In the genomic region with DNA sequence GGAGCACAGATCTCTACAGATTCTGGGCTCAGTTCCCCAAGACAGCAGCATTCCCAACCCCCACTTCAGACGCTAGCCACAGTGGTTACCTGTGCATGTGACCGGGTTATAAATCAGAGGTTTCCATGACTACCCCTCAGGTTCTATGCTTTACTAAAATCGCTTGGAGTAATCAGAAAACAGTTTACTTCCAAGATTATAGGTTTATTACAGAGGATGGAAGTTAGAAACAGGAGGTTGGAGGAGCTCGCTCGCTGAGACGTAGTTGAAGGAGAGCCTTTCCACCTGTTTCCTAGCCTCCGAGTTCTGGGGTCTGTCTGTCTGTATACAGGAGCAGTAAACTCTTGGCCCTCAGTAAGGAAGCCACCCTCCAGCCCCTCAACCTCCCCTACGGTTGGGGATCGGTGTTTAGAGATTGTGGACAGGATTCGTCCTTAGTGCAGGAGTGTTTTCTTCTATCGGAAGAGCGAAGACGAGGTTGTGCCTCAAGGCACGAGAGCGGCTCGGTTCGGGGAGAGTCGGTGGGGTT, we compare ENCODE assay signal across 9 mouse cellular contexts. TPM values are rescaled to one million over a fixed set of nuclear protein-coding genes. Genes with fewer than 3 reads are reported as not detected.
DNase-seq lines count a peak whose midpoint lies in the region; ATAC-seq and TF ChIP-seq lines count a peak whose summit lies in the region.
"Had no signal": no experiment of that assay in that cellular context is flagged by ENCODE, and none has a peak within 500 bp of the region (broad histone marks: within the 10 kb centered on the region; RNA-seq: fewer than 3 reads in every experiment).

No protein-coding gene starts in this region.

- 1% methylated on average over 18 of the region's 18 CpGs for WGBS in heart, embryonic 13.5 days
- WGBS in heart, adult 2 months, result 6% methylated on average over 18 of the region's 18 CpGs
- 1% methylated on average over 18 of the region's 18 CpGs for WGBS in hindbrain, embryonic 11.5 days
- WGBS in midbrain, embryonic 13.5 days, result 0% methylated on average over 18 of the region's 18 CpGs

- no peak for TF ChIP-seq CTCF in heart, adult 2 months (IDR thresholded peaks at IDR 0.05)

- H3K79me2 ChIP-seq in heart, adult 2 months (replicated peaks; ENCODE audit: control insufficient read depth, insufficient read depth, low read length), result no peaks in the 10 kb centered on the region

- peaks cover 3% of the 10 kb centered on the region; the same call in 1 of the 2 replicates for H3K9me3 ChIP-seq in heart, embryonic 13.5 days
- no peaks in the 10 kb centered on the region for H3K9me3 ChIP-seq in hindbrain, embryonic 11.5 days (ENCODE audit: control insufficient read depth, low read length)
- no peaks in the 10 kb centered on the region for H3K9me3 ChIP-seq in midbrain, embryonic 13.5 days

- no peak for DNase-seq in heart, adult 2 months
- peak; percentile 76 for DNase-seq in R1 (ENCODE audit: low read depth, low spot score)
- peak; percentile 70 for DNase-seq in hindbrain, embryonic 11.5 days (ENCODE audit: low spot score)
- no peak for DNase-seq in thymus, postnatal 4 days
- DNase-seq in left cerebral cortex, adult 18-20 months (ENCODE audit: low spot score in 2 of 2), result no peak
- no peak for DNase-seq in cerebellum, adult 9-10 months
- DNase-seq: kidney, adult 8-10 months had no signal

- no peaks in the 10 kb centered on the region for H3K36me3 ChIP-seq in heart, embryonic 13.5 days
- H3K36me3 ChIP-seq in heart, adult 2 months (ENCODE audit: control insufficient read depth, insufficient read depth, low read length), result no peaks in the 10 kb centered on the region
- H3K36me3 ChIP-seq in hindbrain, embryonic 11.5 days (ENCODE audit: control insufficient read depth, insufficient read depth, low read length), result no peaks in the 10 kb centered on the region
- H3K36me3 ChIP-seq in midbrain, embryonic 13.5 days, result no peaks in the 10 kb centered on the region

- no peak overlapping the region for H3K27ac ChIP-seq in heart, embryonic 13.5 days (replicated peaks)
- no peak overlapping the region for H3K27ac ChIP-seq in heart, adult 2 months
- no peak overlapping the region for H3K27ac ChIP-seq in hindbrain, embryonic 11.5 days (ENCODE audit: low read depth, low read length)
- peak overlapping the region; percentile 79 for H3K27ac ChIP-seq in midbrain, embryonic 13.5 days

- peak overlapping the region; percentile 49 for H3K4me3 ChIP-seq in heart, embryonic 13.5 days
- no peak overlapping the region for H3K4me3 ChIP-seq in heart, adult 2 months
- H3K4me3 ChIP-seq in hindbrain, embryonic 11.5 days (ENCODE audit: low read depth, low read length), result peak overlapping the region; percentile 20; the same call in 1 of the 2 replicates
- peak overlapping the region; percentile 33 for H3K4me3 ChIP-seq in midbrain, embryonic 13.5 days (replicated peaks)

- peak overlapping the region; percentile 72 for H3K4me2 ChIP-seq in heart, embryonic 13.5 days
- peak overlapping the region; percentile 33 for H3K4me2 ChIP-seq in hindbrain, embryonic 11.5 days (replicated peaks; ENCODE audit: low read depth, low read length)
- peak overlapping the region; percentile 60 for H3K4me2 ChIP-seq in midbrain, embryonic 13.5 days (replicated peaks)

- TF ChIP-seq EP300 in heart, adult 2 months (IDR thresholded peaks at IDR 0.05; ENCODE audit: insufficient read depth, low read depth, low read length), result no peak

- ATAC-seq in heart, embryonic 13.5 days (ENCODE audit: extremely low read depth, insufficient number of reproducible peaks, low FRiP score, low TSS enrichment), result no peak
- 0 out of 2 replicates have a peak, but pooled peaks have one; percentile 36 for ATAC-seq in hindbrain, embryonic 11.5 days (ENCODE audit: low FRiP score)
- peak; percentile 56; the same call in 1 of the 2 replicates for ATAC-seq in midbrain, embryonic 13.5 days

- H3K27me3 ChIP-seq in heart, embryonic 13.5 days (replicated peaks), result peaks cover 91% of the 10 kb centered on the region
- H3K27me3 ChIP-seq in heart, adult 2 months (ENCODE audit: control insufficient read depth, insufficient read depth, low read length), result peaks cover 24% of the 10 kb centered on the region
- peaks cover 36% of the 10 kb centered on the region for H3K27me3 ChIP-seq in hindbrain, embryonic 11.5 days (ENCODE audit: control insufficient read depth, insufficient read depth, low read length)
- H3K27me3 ChIP-seq in midbrain, embryonic 13.5 days, result peaks cover 68% of the 10 kb centered on the region

- H3K9ac ChIP-seq in heart, embryonic 13.5 days, result peak overlapping the region; percentile 70
- no peak overlapping the region for H3K9ac ChIP-seq in heart, adult 2 months (ENCODE audit: low read depth, low read length)
- H3K9ac ChIP-seq in hindbrain, embryonic 11.5 days (ENCODE audit: low read depth, low read length), result peak overlapping the region; percentile 43; the same call in 1 of the 2 replicates
- H3K9ac ChIP-seq in midbrain, embryonic 13.5 days (replicated peaks), result peak overlapping the region; percentile 62

- TF ChIP-seq POLR2A in heart, adult 2 months (IDR thresholded peaks at IDR 0.05; ENCODE audit: insufficient read depth, low read depth, low read length), result no peak

- H3K4me1 ChIP-seq in heart, embryonic 13.5 days, result peaks cover 10% of the 10 kb centered on the region
- H3K4me1 ChIP-seq in heart, adult 2 months (ENCODE audit: control insufficient read depth, insufficient read depth, low read length), result no peaks in the 10 kb centered on the region
- H3K4me1 ChIP-seq in hindbrain, embryonic 11.5 days (replicated peaks; ENCODE audit: control insufficient read depth, insufficient read depth, low read length), result 0 out of 2 replicates have a peak, but pooled peaks cover 2% of the 10 kb centered on the region
- peaks cover 20% of the 10 kb centered on the region for H3K4me1 ChIP-seq in midbrain, embryonic 13.5 days (replicated peaks)

- intact Hi-C loops in heart, adult 2 months (cut with DNase I), result no loop called here

RNA-seq across cellular contexts. Expression of gene Zdbf2, which starts 25.2 kb away (rescaled TPM):
- 6.5 and 7.0 TPM in 2 replicates for polyA plus RNA-seq in heart, embryonic 13.5 days (2015; fragmentation: Nextera tagmentation; extraction: Ambion mirVana)
- under 1 TPM; 0.29 to 0.41 TPM for total RNA-seq in heart, adult 2 months (2021)
- 0.04 and 0.23 TPM in 2 replicates for polyA plus RNA-seq in heart, adult 2 months (2012; rRNA removed)
- 16.1 and 24.7 TPM in 2 replicates for polyA plus RNA-seq in hindbrain, embryonic 11.5 days (2014; fragmentation: Nextera tagmentation; extraction: Ambion mirVana)
- 47.9 and 49.6 TPM in 2 replicates for polyA plus RNA-seq in midbrain, embryonic 13.5 days (2015; fragmentation: Nextera tagmentation; extraction: Ambion mirVana)
- total RNA-seq in left cerebral cortex, adult 18-20 months (2021), result 10 to 100 TPM; 12.9 to 23.3 TPM

RNA-seq across cellular contexts. Expression of gene Gpr1, which starts 33.6 kb away (rescaled TPM):
- 0.22 and 0.27 TPM in 2 replicates for polyA plus RNA-seq in heart, embryonic 13.5 days (2015; fragmentation: Nextera tagmentation; extraction: Ambion mirVana)
- under 1 TPM; 0.16 to 0.50 TPM for total RNA-seq in heart, adult 2 months (2021)
- polyA plus RNA-seq in heart, adult 2 months (2012; rRNA removed), result 0.31 and 0.88 TPM in 2 replicates
- polyA plus RNA-seq in hindbrain, embryonic 11.5 days (2014; fragmentation: Nextera tagmentation; extraction: Ambion mirVana), result 0.08 and 0.27 TPM in 2 replicates
- polyA plus RNA-seq in midbrain, embryonic 13.5 days (2015; fragmentation: Nextera tagmentation; extraction: Ambion mirVana), result 0.43 and 0.70 TPM in 2 replicates
- total RNA-seq in left cerebral cortex, adult 18-20 months (2021), result under 1 TPM; 0.53 to 0.73 TPM

Comparison
In these comparisons a context has a peak if more than half of its experiments do, and no peak if none do; other contexts are left out.
1. DNase-seq: peak in R1 (single experiment) and hindbrain, embryonic 11.5 days (single experiment); none in heart, adult 2 months (0 of 2), thymus, postnatal 4 days (single experiment), left cerebral cortex, adult 18-20 months (0 of 2) and cerebellum, adult 9-10 months (single experiment).
2. Peak in every context shown above with its lines, with median percentiles within 50 percentile points of each other: H3K4me2 ChIP-seq.